Mouse (Mus musculus) liver, embryonic 11.5 days (tissue): ENCODE results near the gene Fcho1. TPM values are rescaled to one million over a fixed set of nuclear protein-coding genes. Genes with fewer than 3 reads are reported as not detected.

ENCODE experiments used
- ATAC-seq: fragments of 200-750 bp; cut with Nextera tagmentation; replicated peaks from 2 replicates; pipeline ENCODE4 v1.8.0; 2017; ENCODE audit warnings: moderate number of reproducible peaks, mild to moderate bottlenecking, moderate TSS enrichment, moderate library complexity; ENCODE audit not compliant: low FRiP score
- DNase-seq: peaks from one replicate; pipeline ENCODE4 v3.0.0-alpha.2; 2017; ENCODE audit warnings: low spot score
- H3K27ac ChIP-seq: fragments of 300-500 bp; sonication (generic); 2 replicates; pipeline ENCODE4 v1.5.1; 2014; ENCODE audit warnings: mild to moderate bottlenecking, low read depth, low read length, control low read depth
- H3K27me3 ChIP-seq: fragments of 300-500 bp; sonication (generic); replicated peaks from 2 replicates; pipeline ENCODE4 v1.6.1; 2014; ENCODE audit warnings: low read length, mixed read lengths; ENCODE audit not compliant: control insufficient read depth, insufficient read depth
- H3K36me3 ChIP-seq: fragments of 300-500 bp; sonication (generic); 2 replicates; pipeline ENCODE4 v1.6.1; 2014; ENCODE audit warnings: mild to moderate bottlenecking, low read length, moderate library complexity, mixed read lengths; ENCODE audit not compliant: control insufficient read depth, insufficient read depth
- H3K4me1 ChIP-seq: fragments of 300-500 bp; sonication (generic); replicated peaks from 2 replicates; pipeline ENCODE4 v1.6.1; 2014; ENCODE audit warnings: low read length, mixed read lengths; ENCODE audit not compliant: control insufficient read depth, insufficient read depth
- H3K4me2 ChIP-seq: fragments of 300-500 bp; sonication (generic); 2 replicates; pipeline ENCODE4 v1.6.1; 2014; ENCODE audit warnings: mild to moderate bottlenecking, control low read depth, moderate library complexity
- H3K4me3 ChIP-seq: fragments of 300-500 bp; sonication (generic); 2 replicates; pipeline ENCODE4 v1.5.1; 2014; ENCODE audit warnings: low read depth, low read length, control low read depth
- H3K9ac ChIP-seq: fragments of 300-500 bp; sonication (generic); 2 replicates; pipeline ENCODE4 v1.6.1; 2014; ENCODE audit warnings: low read depth, low read length, control low read depth
- H3K9me3 ChIP-seq: fragments of 300-500 bp; sonication (generic); 2 replicates; pipeline ENCODE4 v1.6.1; 2016; ENCODE audit warnings: low read length, inconsistent platforms, mixed read lengths; ENCODE audit not compliant: control insufficient read depth
- WGBS: fragments of 180-500 bp; shearing (Covaris S2); extraction: QIAGEN DNeasy Blood & Tissue Kit; methylation state at CpG from one replicate; pipeline ENCODE4 v1.1.7; 2014; 5-methylcytosine and 5-hydroxymethylcytosine counted together
- polyA plus RNA-seq: library from polyadenylated mRNA; unstranded; fragments of >200 nt; fragmentation: Nextera tagmentation; extraction: Ambion mirVana; gene quantifications from 2 replicates; pipeline ENCODE4 v1.2.1, GENCODE M21; 2014

The Fcho1 gene
- polyA plus RNA-seq, 1 experiment from 2014 or later: 20.8 TPM

GRCm38 (mm10) chr8:71668220-71668975 is 57.1 kb downstream of the Fcho1 start:
- ATAC-seq (0 out of 2 replicates have a peak, but pooled peaks have one; percentile 14), DNase-seq (no peak)
- Histone ChIP-seq H3K27ac (0 out of 2 replicates have a peak overlapping the region, but pooled peaks have one; percentile 43), H3K36me3 (no peaks in the 10 kb centered on the region), H3K27me3 (peaks cover 39% of the 10 kb centered on the region), H3K4me3 (peak overlapping the region; percentile 3; the same call in 1 of the 2 replicates), H3K9ac (no peak overlapping the region), H3K9me3 (no peaks in the 10 kb centered on the region), H3K4me2 (peak overlapping the region; percentile 48), H3K4me1 (peaks cover 38% of the 10 kb centered on the region)
- 3% methylated on average over 21 of the region's 21 CpGs for WGBS

GRCm38 (mm10) chr8:71667256-71667655 is 58.3 kb downstream of the Fcho1 start:
- ATAC-seq (no peak), DNase-seq (no peak)
- no peak overlapping the region for H3K4me2 ChIP-seq
- no peaks in the 10 kb centered on the region for H3K9me3 ChIP-seq
- WGBS: 58% methylated on average over 5 of the region's 5 CpGs
- H3K27me3 ChIP-seq: peaks cover 40% of the 10 kb centered on the region
- 0 out of 2 replicates have a peak overlapping the region, but pooled peaks have one; percentile 43 for H3K27ac ChIP-seq
- H3K4me1 ChIP-seq: peaks cover 38% of the 10 kb centered on the region
- no peaks in the 10 kb centered on the region for H3K36me3 ChIP-seq
- no peak overlapping the region for H3K9ac ChIP-seq
- H3K4me3 ChIP-seq: no peak overlapping the region

GRCm38 (mm10) chr8:71666855-71667254 is 58.7 kb downstream of the Fcho1 start:
- Histone ChIP-seq H3K9ac (no peak overlapping the region), H3K36me3 (no peaks in the 10 kb centered on the region), H3K27ac (no peak overlapping the region), H3K4me2 (no peak overlapping the region), H3K4me1 (peaks cover 36% of the 10 kb centered on the region), H3K9me3 (no peaks in the 10 kb centered on the region), H3K27me3 (peaks cover 40% of the 10 kb centered on the region), H3K4me3 (no peak overlapping the region)
- WGBS: 35% methylated on average over 1 of the region's 1 CpGs
- no peak for DNase-seq
- no peak for ATAC-seq

GRCm38 (mm10) chr8:71665331-71666130 is 60.0 kb downstream of the Fcho1 start:
- Histone ChIP-seq H3K4me3 (peak overlapping the region; percentile 40), H3K4me1 (peaks cover 28% of the 10 kb centered on the region), H3K27me3 (peaks cover 38% of the 10 kb centered on the region), H3K9me3 (no peaks in the 10 kb centered on the region), H3K27ac (0 out of 2 replicates have a peak overlapping the region, but pooled peaks have one; percentile 10), H3K4me2 (peak overlapping the region; percentile 74), H3K36me3 (no peaks in the 10 kb centered on the region), H3K9ac (no peak overlapping the region)
- DNase-seq: peak; percentile 96
- 3% methylated on average over 22 of the region's 22 CpGs for WGBS
- ATAC-seq: peak; percentile 79

- DNase-seq (peak; percentile 80), ATAC-seq (peak; percentile 54)
- Histone ChIP-seq H3K9ac (no peak overlapping the region), H3K4me1 (peaks cover 4% of the 10 kb centered on the region), H3K4me2 (peak overlapping the region; percentile 27; the same call in 1 of the 2 replicates), H3K27ac (no peak overlapping the region), H3K4me3 (0 out of 2 replicates have a peak overlapping the region, but pooled peaks have one; percentile 10), H3K9me3 (no peaks in the 10 kb centered on the region), H3K36me3 (no peaks in the 10 kb centered on the region), H3K27me3 (peaks cover 46% of the 10 kb centered on the region)
- WGBS: 11% methylated on average over 36 of the region's 36 CpGs
Measured at GRCm38 (mm10) chr8:71660325-71661120, 65.0 kb downstream of the Fcho1 start.

GRCm38 (mm10) chr8:71659751-71660150 is 65.8 kb downstream of the Fcho1 start:
- no peaks in the 10 kb centered on the region for H3K36me3 ChIP-seq
- no peak for ATAC-seq
- DNase-seq: no peak
- H3K4me1 ChIP-seq: no peaks in the 10 kb centered on the region
- H3K27me3 ChIP-seq: peaks cover 53% of the 10 kb centered on the region
- no peak overlapping the region for H3K9ac ChIP-seq
- H3K4me3 ChIP-seq: no peak overlapping the region
- WGBS: 55% methylated on average over 1 of the region's 1 CpGs
- no peak overlapping the region for H3K27ac ChIP-seq
- H3K4me2 ChIP-seq: no peak overlapping the region
- H3K9me3 ChIP-seq: no peaks in the 10 kb centered on the region

GRCm38 (mm10) chr8:71658515-71659049 is 66.9 kb downstream of the Fcho1 start:
- Histone ChIP-seq H3K4me3 (0 out of 2 replicates have a peak overlapping the region, but pooled peaks have one; percentile 7), H3K27me3 (peaks cover 64% of the 10 kb centered on the region), H3K36me3 (no peaks in the 10 kb centered on the region), H3K27ac (no peak overlapping the region), H3K9ac (no peak overlapping the region), H3K4me1 (no peaks in the 10 kb centered on the region), H3K9me3 (no peaks in the 10 kb centered on the region), H3K4me2 (peak overlapping the region; percentile 17; the same call in 1 of the 2 replicates)
- ATAC-seq: no peak
- WGBS: 26% methylated on average over 17 of the region's 17 CpGs
- no peak for DNase-seq
